Mouse (Mus musculus) right cerebral cortex, adult 18-20 months (tissue): ENCODE data around the gene Casp6.
A peak's percentile ranks its signal among the peaks of the same experiment; 100 is the strongest.

Experiments used
- DNase-seq: peaks from one replicate; pipeline ENCODE4 v3.0.0; 2022; ENCODE audit warnings: mixed read lengths

Gene Casp6

GRCm38 (mm10) chr3:129923581-129923980 is 22.4 kb downstream of the Casp6 start:
- DNase-seq = no peak

- DNase-seq = no peak
Measured at GRCm38 (mm10) chr3:129925861-129926260, 24.6 kb downstream of the Casp6 start.

GRCm38 (mm10) chr3:129930213-129930778 is 29.1 kb downstream of the Casp6 start:
- DNase-seq = peak; percentile 17

- no peak for DNase-seq
Measured at GRCm38 (mm10) chr3:129932443-129932842, 31.2 kb downstream of the Casp6 start.

- DNase-seq = no peak
Measured at GRCm38 (mm10) chr3:129936561-129936960, 35.3 kb downstream of the Casp6 start.

GRCm38 (mm10) chr3:129937848-129938247 is 36.6 kb downstream of the Casp6 start:
- DNase-seq = no peak

DNA sequence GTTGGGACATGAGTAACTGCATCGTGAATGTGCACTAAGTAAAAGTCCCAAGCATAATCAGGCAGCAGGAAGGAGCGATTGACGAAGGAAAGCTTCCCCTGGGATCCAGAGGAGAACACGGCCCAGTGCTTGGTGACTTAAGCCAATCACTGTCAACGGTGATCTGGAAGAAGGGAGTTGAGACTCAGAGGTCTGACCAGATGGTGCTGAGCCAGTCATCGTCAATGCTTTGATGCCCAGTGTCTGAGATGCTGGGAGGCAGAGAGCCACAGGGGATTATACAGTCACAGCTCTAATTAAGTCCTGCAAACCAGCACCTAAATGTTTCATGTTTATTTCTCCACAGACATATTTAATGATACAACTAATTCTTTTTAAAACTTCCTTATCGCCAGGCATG is 37.8 kb downstream of the Casp6 start:
- no peak for DNase-seq

GRCm38 (mm10) chr3:129940780-129941179 is 39.6 kb downstream of the Casp6 start:
- DNase-seq = no peak

GRCm38 (mm10) chr3:129941291-129941690 is 40.1 kb downstream of the Casp6 start:
- no peak for DNase-seq

DNA sequence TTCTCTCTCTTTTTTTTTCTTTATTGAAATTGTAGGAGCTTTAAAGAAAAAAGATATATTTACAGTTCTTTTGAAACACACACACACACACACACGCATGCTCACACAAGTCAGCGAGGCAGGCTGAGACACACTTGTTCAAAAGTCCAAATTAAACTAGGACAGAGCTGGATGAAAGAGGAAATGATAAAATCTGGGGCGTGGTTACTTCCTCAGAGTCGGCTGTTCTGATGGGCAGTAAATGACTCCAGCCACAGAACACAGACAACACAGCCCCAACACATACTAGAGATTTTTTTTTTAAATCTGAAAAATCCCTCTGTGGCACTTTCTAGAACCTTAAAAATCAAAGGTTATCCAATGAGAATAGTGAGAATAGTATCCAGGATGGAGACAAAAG is 42.6 kb downstream of the Casp6 start:
- no peak for DNase-seq

GRCm38 (mm10) chr3:129946217-129946914 is 45.1 kb downstream of the Casp6 start:
- no peak for DNase-seq

GRCm38 (mm10) chr3:129948359-129948758 is 47.1 kb downstream of the Casp6 start:
- peak; percentile 75 for DNase-seq

GRCm38 (mm10) chr3:129949158-129949773 is 48.0 kb downstream of the Casp6 start:
- DNase-seq = no peak

GRCm38 (mm10) chr3:129953296-129953695 is 52.1 kb downstream of the Casp6 start:
- no peak for DNase-seq

GRCm38 (mm10) chr3:129962533-129962932 is 61.3 kb downstream of the Casp6 start:
- no peak for DNase-seq
